Mouse (Mus musculus): ENCODE measurements around the gene Popdc2. TPM values are rescaled to one million over a fixed set of nuclear protein-coding genes. Genes with fewer than 3 reads are reported as not detected.

The Popdc2 gene
- polyA plus RNA-seq, 1 experiment from 2014 or later = 1.0 TPM

- Histone ChIP-seq H3K27ac (ENCODE audit: low read depth, low read length) (no peak overlapping the region), H3K4me2 (replicated peaks; ENCODE audit: low read depth, low read length) (no peak overlapping the region), H3K27me3 (ENCODE audit: control insufficient read depth, insufficient read depth, low read length) (no peaks in the 10 kb centered on the region), H3K4me3 (ENCODE audit: low read depth, low read length) (no peak overlapping the region), H3K36me3 (ENCODE audit: control insufficient read depth, insufficient read depth, low read length) (no peaks in the 10 kb centered on the region), H3K4me1 (replicated peaks; ENCODE audit: control insufficient read depth, insufficient read depth, low read length) (no peaks in the 10 kb centered on the region), H3K9ac (ENCODE audit: low read depth, low read length) (no peak overlapping the region), H3K9me3 (ENCODE audit: control insufficient read depth, low read length) (no peaks in the 10 kb centered on the region)
- ATAC-seq (ENCODE audit: low FRiP score) (no peak), DNase-seq (ENCODE audit: low spot score) (no peak)
- 80% methylated on average over 6 of the region's 6 CpGs for WGBS
These were observed 25.4 kb downstream of the Popdc2 start for GRCm38 (mm10) chr16:38387389-38387788.

- no peaks in the 10 kb centered on the region for H3K27me3 ChIP-seq (ENCODE audit: control insufficient read depth, insufficient read depth, low read length)
- no peaks in the 10 kb centered on the region for H3K36me3 ChIP-seq (ENCODE audit: control insufficient read depth, insufficient read depth, low read length)
- H3K9ac ChIP-seq (ENCODE audit: low read depth, low read length) = no peak overlapping the region
- H3K4me2 ChIP-seq (replicated peaks; ENCODE audit: low read depth, low read length) = no peak overlapping the region
- no peak for DNase-seq (ENCODE audit: low spot score)
- ATAC-seq (ENCODE audit: low FRiP score) = no peak
- no peak overlapping the region for H3K4me3 ChIP-seq (ENCODE audit: low read depth, low read length)
- H3K4me1 ChIP-seq (replicated peaks; ENCODE audit: control insufficient read depth, insufficient read depth, low read length) = no peaks in the 10 kb centered on the region
- no peak overlapping the region for H3K27ac ChIP-seq (ENCODE audit: low read depth, low read length)
- 81% methylated on average over 6 of the region's 6 CpGs for WGBS
- H3K9me3 ChIP-seq (ENCODE audit: control insufficient read depth, low read length) = no peaks in the 10 kb centered on the region
These were observed 26.7 kb downstream of the Popdc2 start for GRCm38 (mm10) chr16:38388757-38389156.

- DNase-seq (ENCODE audit: low spot score) = no peak
- 80% methylated on average over 8 of the region's 8 CpGs for WGBS
- no peak for ATAC-seq (ENCODE audit: low FRiP score)
- Histone ChIP-seq H3K4me2 (replicated peaks; ENCODE audit: low read depth, low read length) (no peak overlapping the region), H3K4me3 (ENCODE audit: low read depth, low read length) (no peak overlapping the region), H3K4me1 (replicated peaks; ENCODE audit: control insufficient read depth, insufficient read depth, low read length) (no peaks in the 10 kb centered on the region), H3K27ac (ENCODE audit: low read depth, low read length) (no peak overlapping the region), H3K9me3 (ENCODE audit: control insufficient read depth, low read length) (no peaks in the 10 kb centered on the region), H3K27me3 (ENCODE audit: control insufficient read depth, insufficient read depth, low read length) (no peaks in the 10 kb centered on the region), H3K36me3 (ENCODE audit: control insufficient read depth, insufficient read depth, low read length) (no peaks in the 10 kb centered on the region), H3K9ac (ENCODE audit: low read depth, low read length) (no peak overlapping the region)
These were observed 27.4 kb downstream of the Popdc2 start for GRCm38 (mm10) chr16:38389284-38389893.

- Histone ChIP-seq H3K4me1 (replicated peaks; ENCODE audit: control insufficient read depth, insufficient read depth, low read length) (no peaks in the 10 kb centered on the region), H3K4me2 (replicated peaks; ENCODE audit: low read depth, low read length) (no peak overlapping the region), H3K9me3 (ENCODE audit: control insufficient read depth, low read length) (no peaks in the 10 kb centered on the region), H3K36me3 (ENCODE audit: control insufficient read depth, insufficient read depth, low read length) (no peaks in the 10 kb centered on the region), H3K4me3 (ENCODE audit: low read depth, low read length) (no peak overlapping the region), H3K9ac (ENCODE audit: low read depth, low read length) (no peak overlapping the region), H3K27ac (ENCODE audit: low read depth, low read length) (no peak overlapping the region), H3K27me3 (ENCODE audit: control insufficient read depth, insufficient read depth, low read length) (no peaks in the 10 kb centered on the region)
- WGBS = 92% methylated on average over 7 of the region's 7 CpGs
- ATAC-seq (ENCODE audit: low FRiP score) (no peak), DNase-seq (ENCODE audit: low spot score) (no peak)
These were observed 28.3 kb downstream of the Popdc2 start for GRCm38 (mm10) chr16:38390322-38390721.

- Histone ChIP-seq H3K36me3 (ENCODE audit: control insufficient read depth, insufficient read depth, low read length) (no peaks in the 10 kb centered on the region), H3K4me2 (replicated peaks; ENCODE audit: low read depth, low read length) (no peak overlapping the region), H3K4me3 (ENCODE audit: low read depth, low read length) (no peak overlapping the region), H3K27ac (ENCODE audit: low read depth, low read length) (no peak overlapping the region), H3K27me3 (ENCODE audit: control insufficient read depth, insufficient read depth, low read length) (no peaks in the 10 kb centered on the region), H3K9me3 (ENCODE audit: control insufficient read depth, low read length) (no peaks in the 10 kb centered on the region), H3K4me1 (replicated peaks; ENCODE audit: control insufficient read depth, insufficient read depth, low read length) (no peaks in the 10 kb centered on the region), H3K9ac (ENCODE audit: low read depth, low read length) (no peak overlapping the region)
- WGBS = 82% methylated on average over 23 of the region's 23 CpGs
- ATAC-seq (ENCODE audit: low FRiP score) (no peak), DNase-seq (ENCODE audit: low spot score) (no peak)
These were observed 30.3 kb downstream of the Popdc2 start for GRCm38 (mm10) chr16:38392126-38392894.

GRCm38 (mm10) chr16:38394191-38394618, 32.2 kb downstream of the Popdc2 start:
- no peak for ATAC-seq (ENCODE audit: low FRiP score)
- H3K9me3 ChIP-seq (ENCODE audit: control insufficient read depth, low read length) = no peaks in the 10 kb centered on the region
- H3K4me1 ChIP-seq (replicated peaks; ENCODE audit: control insufficient read depth, insufficient read depth, low read length) = no peaks in the 10 kb centered on the region
- no peak overlapping the region for H3K27ac ChIP-seq (ENCODE audit: low read depth, low read length)
- DNase-seq (ENCODE audit: low spot score) = no peak
- H3K9ac ChIP-seq (ENCODE audit: low read depth, low read length) = no peak overlapping the region
- H3K27me3 ChIP-seq (ENCODE audit: control insufficient read depth, insufficient read depth, low read length) = no peaks in the 10 kb centered on the region
- no peaks in the 10 kb centered on the region for H3K36me3 ChIP-seq (ENCODE audit: control insufficient read depth, insufficient read depth, low read length)
- H3K4me2 ChIP-seq (replicated peaks; ENCODE audit: low read depth, low read length) = no peak overlapping the region
- 89% methylated on average over 8 of the region's 8 CpGs for WGBS
- no peak overlapping the region for H3K4me3 ChIP-seq (ENCODE audit: low read depth, low read length)

GRCm38 (mm10) chr16:38395060-38395730, 33.2 kb downstream of the Popdc2 start:
- H3K9me3 ChIP-seq (ENCODE audit: control insufficient read depth, low read length) = no peaks in the 10 kb centered on the region
- H3K27me3 ChIP-seq (ENCODE audit: control insufficient read depth, insufficient read depth, low read length) = no peaks in the 10 kb centered on the region
- 75% methylated on average over 6 of the region's 6 CpGs for WGBS
- H3K9ac ChIP-seq (ENCODE audit: low read depth, low read length) = no peak overlapping the region
- no peak overlapping the region for H3K27ac ChIP-seq (ENCODE audit: low read depth, low read length)
- H3K4me3 ChIP-seq (ENCODE audit: low read depth, low read length) = no peak overlapping the region
- DNase-seq (ENCODE audit: low spot score) (no peak), ATAC-seq (ENCODE audit: low FRiP score) (no peak)
- no peak overlapping the region for H3K4me2 ChIP-seq (replicated peaks; ENCODE audit: low read depth, low read length)
- peaks cover 3% of the 10 kb centered on the region; the same call in 1 of the 2 replicates for H3K4me1 ChIP-seq (replicated peaks; ENCODE audit: control insufficient read depth, insufficient read depth, low read length)
- H3K36me3 ChIP-seq (ENCODE audit: control insufficient read depth, insufficient read depth, low read length) = no peaks in the 10 kb centered on the region

GRCm38 (mm10) chr16:38396155-38396554, 34.1 kb downstream of the Popdc2 start:
- no peaks in the 10 kb centered on the region for H3K36me3 ChIP-seq (ENCODE audit: control insufficient read depth, insufficient read depth, low read length)
- no peak for DNase-seq (ENCODE audit: low spot score)
- H3K27me3 ChIP-seq (ENCODE audit: control insufficient read depth, insufficient read depth, low read length) = no peaks in the 10 kb centered on the region
- H3K9ac ChIP-seq (ENCODE audit: low read depth, low read length) = no peak overlapping the region
- no peak overlapping the region for H3K4me2 ChIP-seq (replicated peaks; ENCODE audit: low read depth, low read length)
- no peak overlapping the region for H3K27ac ChIP-seq (ENCODE audit: low read depth, low read length)
- H3K4me1 ChIP-seq (replicated peaks; ENCODE audit: control insufficient read depth, insufficient read depth, low read length) = peaks cover 3% of the 10 kb centered on the region; the same call in 1 of the 2 replicates
- no peak overlapping the region for H3K4me3 ChIP-seq (ENCODE audit: low read depth, low read length)
- WGBS = 82% methylated on average over 13 of the region's 13 CpGs
- no peak for ATAC-seq (ENCODE audit: low FRiP score)
- H3K9me3 ChIP-seq (ENCODE audit: control insufficient read depth, low read length) = no peaks in the 10 kb centered on the region

Measured in hindbrain, embryonic 11.5 days (tissue).